Mouse (Mus musculus): ENCODE data around the gene Tulp2. TPM values are rescaled to one million over a fixed set of nuclear protein-coding genes. Genes with fewer than 3 reads are reported as not detected.
"Not testable (repeated sequence)": the region's sequence is repeated elsewhere in the genome, so short reads cannot be mapped to it uniquely, and the experiment has no call there.

Gene Tulp2
- polyA plus RNA-seq, 1 experiment from 2014 or later: 0.21 TPM

DNA sequence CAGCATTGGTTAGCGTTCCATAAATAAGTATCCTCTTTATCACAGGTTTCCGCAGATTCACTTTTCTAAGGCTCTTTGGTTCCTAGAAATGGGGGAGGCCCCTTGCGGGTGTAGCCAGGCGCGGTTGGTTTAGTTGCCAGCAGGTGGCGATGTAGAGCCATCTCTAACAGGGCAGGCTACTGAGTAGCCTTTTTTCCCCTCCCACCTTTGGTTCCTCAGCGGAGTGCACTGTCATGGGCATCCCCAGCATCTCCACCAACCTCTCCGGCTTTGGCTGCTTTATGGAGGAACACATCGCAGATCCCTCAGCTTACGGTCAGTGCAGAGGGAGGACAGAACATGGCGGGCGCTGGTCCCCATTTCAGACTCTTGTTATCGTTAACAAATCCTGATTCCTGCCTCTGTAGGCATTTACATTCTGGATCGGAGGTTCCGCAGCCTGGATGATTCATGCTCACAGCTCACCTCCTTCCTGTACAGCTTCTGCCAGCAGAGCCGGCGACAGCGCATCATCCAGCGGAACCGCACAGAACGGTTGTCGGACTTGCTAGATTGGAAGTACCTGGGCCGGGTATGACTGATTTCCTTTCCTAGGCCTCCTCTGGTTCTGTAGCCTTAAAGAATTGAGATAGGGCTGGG, 30.2 kb upstream of the Tulp2 start:
- 52% methylated on average over 23 of the region's 23 CpGs for WGBS
- H3K27ac ChIP-seq (replicated peaks): no peak overlapping the region
- H3K4me1 ChIP-seq: peaks cover 5% of the 10 kb centered on the region; the same call in 1 of the 2 replicates
- DNase-seq (ENCODE audit: low spot score): peak; percentile 83
- peaks cover 74% of the 10 kb centered on the region for H3K36me3 ChIP-seq
- H3K9me3 ChIP-seq (replicated peaks): no peaks in the 10 kb centered on the region
- no peak overlapping the region for H3K4me3 ChIP-seq
- H3K27me3 ChIP-seq (ENCODE audit: low read depth, poor library complexity, severe bottlenecking): no peaks in the 10 kb centered on the region

- WGBS: 90% methylated on average over 15 of the region's 15 CpGs
- Histone ChIP-seq H3K27ac (replicated peaks) (no peak overlapping the region), H3K9me3 (replicated peaks) (no peaks in the 10 kb centered on the region), H3K36me3 (peaks cover 74% of the 10 kb centered on the region), H3K4me3 (no peak overlapping the region), H3K4me1 (peaks cover 28% of the 10 kb centered on the region), H3K27me3 (ENCODE audit: low read depth, poor library complexity, severe bottlenecking) (no peaks in the 10 kb centered on the region)
- DNase-seq (ENCODE audit: low spot score): no peak
These were observed 26.7 kb upstream of the Tulp2 start for GRCm38 (mm10) chr7:45454971-45455370.

DNA sequence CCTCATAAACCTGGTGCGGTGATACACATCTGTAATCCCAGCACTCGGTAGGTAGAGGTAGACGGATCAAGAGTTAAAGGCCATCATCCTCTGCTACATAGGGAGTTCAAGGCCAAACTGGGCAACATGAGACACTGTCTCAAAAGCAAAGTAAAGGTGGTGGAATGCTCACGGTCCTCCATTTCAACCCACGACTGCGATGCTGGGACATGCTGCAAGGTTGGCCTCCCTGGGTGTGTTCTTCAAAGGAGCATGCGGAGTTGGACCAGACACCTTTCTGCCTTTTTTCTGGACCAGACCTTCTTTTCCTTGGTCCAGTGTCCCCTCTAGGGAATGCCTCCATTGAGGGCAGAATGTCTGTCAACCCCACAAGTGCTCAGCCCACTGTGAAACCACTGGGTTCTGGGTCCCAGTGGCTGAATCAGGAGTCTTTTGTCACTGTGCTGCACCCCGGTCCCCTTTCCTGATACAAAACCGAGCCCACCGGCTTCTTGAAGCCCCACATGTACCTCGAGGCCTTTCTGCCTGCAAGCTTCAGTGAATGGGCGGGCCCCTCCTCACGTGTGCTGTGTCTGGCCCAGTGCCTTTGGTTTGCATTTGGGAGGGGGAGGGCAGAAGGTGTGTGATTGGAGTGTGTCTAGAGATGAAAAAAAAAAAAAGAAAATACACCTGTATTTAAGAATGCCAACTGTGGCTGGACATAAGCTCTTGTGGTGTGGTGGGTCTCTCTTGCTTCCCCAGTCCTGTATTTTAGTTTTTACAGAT, 25.6 kb upstream of the Tulp2 start:
- H3K4me3 ChIP-seq: no peak overlapping the region
- 85% methylated on average over 13 of the region's 13 CpGs for WGBS

GRCm38 (mm10) chr7:45456721-45457203, 24.9 kb upstream of the Tulp2 start:
- Histone ChIP-seq H3K4me3 (peak overlapping the region; percentile 71), H3K27ac (replicated peaks) (0 out of 2 replicates have a peak overlapping the region, but pooled peaks have one; percentile 4), H3K9me3 (replicated peaks) (no peaks in the 10 kb centered on the region), H3K4me1 (peaks cover 41% of the 10 kb centered on the region), H3K27me3 (ENCODE audit: low read depth, poor library complexity, severe bottlenecking) (no peaks in the 10 kb centered on the region), H3K36me3 (peaks cover 80% of the 10 kb centered on the region)
- DNase-seq (ENCODE audit: low spot score): no peak
- 64% methylated on average over 9 of the region's 9 CpGs for WGBS

More for the DNA sequence above, 25.6 kb upstream of the Tulp2 start:
- Histone ChIP-seq H3K4me1 (peaks cover 40% of the 10 kb centered on the region), H3K36me3 (peaks cover 77% of the 10 kb centered on the region), H3K9me3 (replicated peaks) (no peaks in the 10 kb centered on the region), H3K27me3 (ENCODE audit: low read depth, poor library complexity, severe bottlenecking) (no peaks in the 10 kb centered on the region), H3K27ac (replicated peaks) (no peak overlapping the region)
- DNase-seq (ENCODE audit: low spot score): no peak

DNA sequence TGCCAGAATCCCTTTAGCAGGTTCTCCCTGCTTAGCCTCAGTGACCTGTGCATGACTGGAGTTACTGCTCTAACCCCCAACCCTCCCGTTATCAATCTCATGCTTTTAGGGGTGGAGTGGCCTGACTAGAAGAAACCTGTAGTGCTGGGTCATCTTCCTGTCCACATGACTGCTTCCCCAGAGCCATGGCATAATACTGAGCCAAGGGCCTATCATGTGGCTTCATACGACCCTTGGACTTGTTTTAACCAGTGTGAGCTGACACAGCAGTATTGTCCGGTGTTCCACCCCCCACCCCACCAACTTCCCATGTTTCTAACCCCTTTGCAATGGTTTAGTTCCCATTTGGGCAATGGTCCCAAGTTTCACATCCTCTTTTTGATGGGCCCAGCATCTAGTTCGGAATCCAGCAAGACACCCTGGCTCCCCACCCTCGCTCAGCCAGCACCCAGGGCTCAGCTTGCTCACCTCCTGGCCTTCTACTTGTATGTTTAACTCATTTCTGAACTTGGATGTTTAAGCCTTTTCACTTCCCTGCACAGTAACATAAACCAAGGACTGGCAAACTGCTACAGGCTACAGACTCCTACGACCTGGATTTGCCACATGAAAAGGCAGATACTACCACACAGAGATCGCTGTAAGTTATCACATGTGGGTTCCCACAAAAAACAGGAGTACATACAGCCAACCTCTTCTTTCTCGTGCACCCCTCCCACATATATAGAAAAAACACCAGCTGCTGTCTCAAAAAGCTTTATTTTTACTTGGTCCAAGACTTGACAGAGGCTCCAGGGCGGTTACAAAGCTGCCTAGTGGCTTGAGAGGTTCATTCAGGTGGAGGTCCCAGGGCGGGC, 24.2 kb upstream of the Tulp2 start:
- peaks cover 44% of the 10 kb centered on the region for H3K4me1 ChIP-seq
- DNase-seq (ENCODE audit: low spot score): peak; percentile 36
- 0 out of 2 replicates have a peak overlapping the region, but pooled peaks have one; percentile 4 for H3K27ac ChIP-seq (replicated peaks)
- peaks cover 80% of the 10 kb centered on the region for H3K36me3 ChIP-seq
- peak overlapping the region; percentile 71 for H3K4me3 ChIP-seq
- no peaks in the 10 kb centered on the region for H3K27me3 ChIP-seq (ENCODE audit: low read depth, poor library complexity, severe bottlenecking)
- no peaks in the 10 kb centered on the region for H3K9me3 ChIP-seq (replicated peaks)
- 75% methylated on average over 10 of the region's 10 CpGs for WGBS

- peak; percentile 89 for DNase-seq (ENCODE audit: low spot score)
- under 1% methylated on average over 43 of the region's 43 CpGs for WGBS
- Histone ChIP-seq H3K4me3 (peak overlapping the region; percentile 71), H3K9me3 (replicated peaks) (no peaks in the 10 kb centered on the region), H3K27ac (replicated peaks) (peak overlapping the region; percentile 91), H3K36me3 (peaks cover 82% of the 10 kb centered on the region), H3K27me3 (ENCODE audit: low read depth, poor library complexity, severe bottlenecking) (no peaks in the 10 kb centered on the region), H3K4me1 (peaks cover 44% of the 10 kb centered on the region)
These were observed 22.7 kb upstream of the Tulp2 start for GRCm38 (mm10) chr7:45458748-45459563.

DNA sequence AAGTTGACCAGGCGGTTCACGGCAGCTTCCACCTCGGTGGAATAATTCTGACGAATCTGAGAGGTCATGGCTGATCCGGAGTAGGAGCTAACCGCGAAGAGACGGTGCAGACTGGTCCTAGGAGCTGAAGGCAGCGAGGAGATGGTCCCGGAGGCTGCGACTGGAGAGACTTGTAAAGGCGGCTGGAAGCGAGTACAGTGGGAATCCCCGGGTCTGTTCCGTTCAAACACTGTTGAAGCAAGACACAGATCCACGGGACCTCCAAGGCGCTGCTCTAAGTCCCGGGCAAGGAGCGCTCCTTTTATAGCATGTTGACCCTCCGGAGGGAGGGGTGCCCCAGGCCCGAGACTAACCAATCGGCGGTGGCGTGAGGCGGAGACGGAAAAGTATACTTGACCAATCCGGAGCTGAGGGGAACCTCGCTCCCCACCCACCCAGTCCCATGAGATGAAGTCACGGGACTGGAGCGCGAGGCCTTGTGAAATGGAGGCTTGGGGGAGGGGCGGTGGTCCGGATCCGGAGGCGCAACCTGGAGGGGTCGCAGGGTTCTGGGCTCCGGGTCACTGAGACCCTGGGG, 22.0 kb upstream of the Tulp2 start, which contains the start of gene Ftl1:
Gene Ftl1, minus strand, starts transcription at position 321 of the 577 bp plus-strand sequence.
- H3K9me3 ChIP-seq (replicated peaks); H3K27me3 ChIP-seq (ENCODE audit: low read depth, poor library complexity, severe bottlenecking): not testable (repeated sequence)
- Histone ChIP-seq H3K27ac (replicated peaks) (peak within 1 kb of the TSS; percentile 91), H3K4me3 (peak within 1 kb of the TSS; percentile 71), H3K4me1 (peaks cover 44% of the 10 kb centered on the region), H3K36me3 (peaks cover 82% of the 10 kb centered on the region)
- 0% methylated on average over 34 of the region's 37 CpGs for WGBS
- peak; percentile 98 for DNase-seq (ENCODE audit: low spot score)

DNA sequence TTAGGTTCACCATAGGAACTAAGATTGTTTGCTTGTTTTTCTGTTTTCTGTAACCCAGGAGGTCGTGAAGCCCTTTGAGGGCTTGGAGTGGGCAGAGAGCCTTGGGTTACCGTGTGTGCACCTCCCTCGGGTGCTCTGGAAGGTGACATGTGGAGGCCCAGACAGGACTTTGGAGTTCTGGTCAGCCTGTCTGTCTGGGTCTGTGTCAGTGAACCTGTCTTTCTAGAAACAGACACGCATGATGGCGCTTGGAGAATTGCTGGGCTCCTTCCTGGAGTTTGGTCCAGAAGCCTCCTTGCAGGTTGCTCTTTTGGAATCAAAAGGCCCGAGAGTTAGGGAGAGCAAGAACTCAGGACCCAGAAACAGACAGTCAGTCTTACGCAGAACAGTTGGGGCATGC, 21.3 kb upstream of the Tulp2 start:
- 79% methylated on average over 7 of the region's 7 CpGs for WGBS
- DNase-seq (ENCODE audit: low spot score): no peak
- H3K4me1 ChIP-seq: peaks cover 50% of the 10 kb centered on the region
- peak overlapping the region; percentile 71 for H3K4me3 ChIP-seq
- H3K27me3 ChIP-seq (ENCODE audit: low read depth, poor library complexity, severe bottlenecking): no peaks in the 10 kb centered on the region
- H3K9me3 ChIP-seq (replicated peaks): no peaks in the 10 kb centered on the region
- H3K36me3 ChIP-seq: peaks cover 82% of the 10 kb centered on the region
- H3K27ac ChIP-seq (replicated peaks): peak overlapping the region; percentile 91

DNA sequence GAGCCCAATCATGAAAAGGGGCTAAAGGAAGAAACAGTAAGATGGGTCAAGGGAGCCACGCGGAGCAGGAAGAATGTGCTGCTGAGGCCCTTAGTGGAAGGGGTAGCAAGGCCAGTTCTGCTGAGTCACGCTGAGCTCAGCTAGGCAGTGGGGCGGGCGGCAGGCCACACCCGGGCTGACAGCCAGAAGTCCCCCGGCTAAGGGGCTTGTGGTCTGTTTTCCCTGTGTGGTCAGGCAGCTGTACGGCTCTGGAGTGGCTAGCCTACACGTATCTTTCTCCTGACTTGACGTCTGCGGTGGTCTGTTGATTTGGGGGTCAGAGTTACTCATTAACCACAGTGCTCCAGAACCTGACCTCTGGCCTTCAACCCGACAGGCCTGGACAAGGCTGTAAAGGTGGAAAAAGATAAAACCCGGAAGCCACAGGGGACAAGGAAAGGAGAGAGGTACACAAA, 20.8 kb upstream of the Tulp2 start:
- WGBS: 51% methylated on average over 13 of the region's 13 CpGs
- Histone ChIP-seq H3K4me3 (peak overlapping the region; percentile 71), H3K4me1 (peaks cover 55% of the 10 kb centered on the region), H3K27ac (replicated peaks) (peak overlapping the region; percentile 91), H3K36me3 (peaks cover 80% of the 10 kb centered on the region), H3K27me3 (ENCODE audit: low read depth, poor library complexity, severe bottlenecking) (no peaks in the 10 kb centered on the region), H3K9me3 (replicated peaks) (no peaks in the 10 kb centered on the region)
- peak; percentile 45 for DNase-seq (ENCODE audit: low spot score)

DNA sequence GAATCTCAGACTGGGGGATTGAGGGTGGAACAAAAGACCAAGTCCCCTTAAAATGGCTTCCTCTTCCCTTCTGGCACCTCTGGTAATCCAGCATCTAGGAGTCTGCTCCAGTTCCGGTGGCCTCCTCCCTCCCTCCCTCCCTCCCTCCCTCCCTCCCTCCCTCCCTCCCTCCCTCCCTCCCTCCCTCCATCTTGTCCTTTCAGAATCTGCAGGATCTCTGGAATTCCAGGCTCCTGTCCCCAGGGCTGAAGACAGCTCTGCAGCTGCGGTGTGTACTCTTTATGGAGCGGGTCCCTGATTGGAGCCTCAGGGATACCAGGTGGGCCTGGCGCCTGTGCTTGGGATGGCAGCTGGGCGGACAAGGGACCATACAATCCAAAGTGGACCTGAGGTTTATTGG, 20.4 kb upstream of the Tulp2 start:
- Histone ChIP-seq H3K4me3 (peak overlapping the region; percentile 71; the same call in 1 of the 2 replicates), H3K27ac (replicated peaks) (peak overlapping the region; percentile 91), H3K36me3 (peaks cover 76% of the 10 kb centered on the region), H3K27me3 (ENCODE audit: low read depth, poor library complexity, severe bottlenecking) (no peaks in the 10 kb centered on the region), H3K4me1 (peaks cover 60% of the 10 kb centered on the region), H3K9me3 (replicated peaks) (no peaks in the 10 kb centered on the region)
- WGBS: 90% methylated on average over 4 of the region's 5 CpGs
- DNase-seq (ENCODE audit: low spot score): no peak

DNA sequence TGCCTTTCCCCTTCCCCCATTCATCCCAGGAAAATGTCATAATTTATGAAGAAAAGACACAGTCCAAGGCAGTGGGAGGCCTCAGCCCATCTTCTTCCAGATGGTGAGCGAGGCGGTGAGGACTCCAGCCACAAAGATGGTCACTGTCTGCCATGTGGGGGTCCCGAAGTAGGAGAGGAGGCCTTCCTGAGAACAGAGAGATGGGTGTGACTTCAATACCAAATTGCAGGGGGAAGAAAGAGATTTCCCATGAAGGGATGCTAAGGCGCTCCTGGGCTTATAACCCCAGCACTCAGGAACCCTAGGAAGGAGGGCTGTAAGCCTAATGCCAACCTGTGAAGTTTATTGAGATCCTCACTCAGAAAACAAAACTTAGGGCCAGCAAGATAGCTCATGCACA, 19.9 kb upstream of the Tulp2 start:
- Histone ChIP-seq H3K27me3 (ENCODE audit: low read depth, poor library complexity, severe bottlenecking) (no peaks in the 10 kb centered on the region), H3K4me3 (no peak overlapping the region; the same call in 1 of the 2 replicates), H3K4me1 (peaks cover 60% of the 10 kb centered on the region), H3K27ac (replicated peaks) (peak overlapping the region; percentile 91), H3K36me3 (peaks cover 71% of the 10 kb centered on the region), H3K9me3 (replicated peaks) (no peaks in the 10 kb centered on the region)
- DNase-seq (ENCODE audit: low spot score): no peak
- WGBS: 94% methylated on average over 4 of the region's 4 CpGs
